Mouse (Mus musculus) heart, adult 2 months (tissue): ENCODE data around the gene Ttll8.

Experiments used
- CTCF ChIP-seq: fragments of 200-600 bp; IDR thresholded peaks from 2 replicates; pipeline ENCODE4 v1.8.1; 2022; ENCODE audit warnings: antibody characterized with exemption, mild to moderate bottlenecking, moderate library complexity
- EP300 ChIP-seq: fragments of 200-500 bp; IDR thresholded peaks from 2 replicates; pipeline ENCODE4 v1.6.1; 2011; ENCODE audit warnings: low read depth, low read length, control low read depth; ENCODE audit not compliant: insufficient read depth
- POLR2A ChIP-seq: fragments of 200-500 bp; IDR thresholded peaks from 2 replicates; pipeline ENCODE4 v1.6.1; 2011; ENCODE audit warnings: mild to moderate bottlenecking, low read depth, low read length, control low read depth; ENCODE audit not compliant: insufficient read depth

GRCm38 (mm10) chr15:88870418-88871185, 83.6 kb downstream of the Ttll8 start:
- TF ChIP-seq CTCF (no peak), EP300 (no peak), POLR2A (no peak)
